Mouse (Mus musculus): ENCODE data around the gene Tusc2. TPM values are rescaled to one million over a fixed set of nuclear protein-coding genes. Genes with fewer than 3 reads are reported as not detected.

Gene Tusc2
- total and polyA plus RNA-seq, 2 experiments from 2014 or later = 37.0 to 51.2 TPM

- Histone ChIP-seq H3K4me2 (ENCODE audit: low read depth, low read length) (no peak overlapping the region), H3K4me3 (ENCODE audit: low read depth, low read length) (no peak overlapping the region), H3K36me3 (replicated peaks; ENCODE audit: control insufficient read depth, insufficient read depth, low read length) (peaks cover 6% of the 10 kb centered on the region; the same call in 1 of the 2 replicates), H3K27me3 (ENCODE audit: control insufficient read depth, insufficient read depth, low read length) (no peaks in the 10 kb centered on the region), H3K4me1 (ENCODE audit: control insufficient read depth, insufficient read depth) (peaks cover 17% of the 10 kb centered on the region), H3K9me3 (replicated peaks; ENCODE audit: control insufficient read depth, low read length) (no peaks in the 10 kb centered on the region), H3K9ac (replicated peaks; ENCODE audit: low read depth, low read length) (no peak overlapping the region), H3K27ac (ENCODE audit: low read depth) (no peak overlapping the region)
- no peak for ATAC-seq (ENCODE audit: insufficient read depth, low read depth)
- TF ChIP-seq EP300 (IDR thresholded peaks at IDR 0.05; ENCODE audit: low read depth) (no peak), CTCF (IDR thresholded peaks at IDR 0.05; ENCODE audit: low read depth) (no peak)
- WGBS = 74% methylated on average over 14 of the region's 14 CpGs
- DNase-seq (ENCODE audit: low spot score) = no peak
Measured at GRCm38 (mm10) chr9:107599842-107600241, 36.8 kb downstream of the Tusc2 start.

GRCm38 (mm10) chr9:107600745-107601144 lies 37.7 kb downstream of the Tusc2 start:
- WGBS = 80% methylated on average over 12 of the region's 12 CpGs
- TF ChIP-seq CTCF (IDR thresholded peaks at IDR 0.05; ENCODE audit: low read depth) = peak; percentile 6; the same call in 1 of the 2 replicates
- TF ChIP-seq EP300 (IDR thresholded peaks at IDR 0.05; ENCODE audit: low read depth) = no peak
- no peaks in the 10 kb centered on the region for H3K9me3 ChIP-seq (replicated peaks; ENCODE audit: control insufficient read depth, low read length)
- H3K4me3 ChIP-seq (ENCODE audit: low read depth, low read length) = no peak overlapping the region
- H3K27me3 ChIP-seq (ENCODE audit: control insufficient read depth, insufficient read depth, low read length) = no peaks in the 10 kb centered on the region
- H3K27ac ChIP-seq (ENCODE audit: low read depth) = no peak overlapping the region
- no peak overlapping the region for H3K4me2 ChIP-seq (ENCODE audit: low read depth, low read length)
- ATAC-seq (ENCODE audit: insufficient read depth, low read depth) (no peak), DNase-seq (ENCODE audit: low spot score) (no peak)
- H3K36me3 ChIP-seq (replicated peaks; ENCODE audit: control insufficient read depth, insufficient read depth, low read length) = peaks cover 6% of the 10 kb centered on the region; the same call in 1 of the 2 replicates
- H3K4me1 ChIP-seq (ENCODE audit: control insufficient read depth, insufficient read depth) = peaks cover 15% of the 10 kb centered on the region
- no peak overlapping the region for H3K9ac ChIP-seq (replicated peaks; ENCODE audit: low read depth, low read length)

- ATAC-seq (ENCODE audit: insufficient read depth, low read depth) (no peak), DNase-seq (ENCODE audit: low spot score) (no peak)
- Histone ChIP-seq H3K9ac (replicated peaks; ENCODE audit: low read depth, low read length) (no peak overlapping the region), H3K4me2 (ENCODE audit: low read depth, low read length) (no peak overlapping the region), H3K4me1 (ENCODE audit: control insufficient read depth, insufficient read depth) (peaks cover 12% of the 10 kb centered on the region), H3K36me3 (replicated peaks; ENCODE audit: control insufficient read depth, insufficient read depth, low read length) (peaks cover 6% of the 10 kb centered on the region; the same call in 1 of the 2 replicates), H3K27ac (ENCODE audit: low read depth) (no peak overlapping the region), H3K9me3 (replicated peaks; ENCODE audit: control insufficient read depth, low read length) (no peaks in the 10 kb centered on the region), H3K27me3 (ENCODE audit: control insufficient read depth, insufficient read depth, low read length) (no peaks in the 10 kb centered on the region), H3K4me3 (ENCODE audit: low read depth, low read length) (no peak overlapping the region)
- 79% methylated on average over 11 of the region's 11 CpGs for WGBS
- TF ChIP-seq CTCF (IDR thresholded peaks at IDR 0.05; ENCODE audit: low read depth) (no peak), EP300 (IDR thresholded peaks at IDR 0.05; ENCODE audit: low read depth) (no peak)
Measured at GRCm38 (mm10) chr9:107601275-107601674, 38.2 kb downstream of the Tusc2 start.

DNA sequence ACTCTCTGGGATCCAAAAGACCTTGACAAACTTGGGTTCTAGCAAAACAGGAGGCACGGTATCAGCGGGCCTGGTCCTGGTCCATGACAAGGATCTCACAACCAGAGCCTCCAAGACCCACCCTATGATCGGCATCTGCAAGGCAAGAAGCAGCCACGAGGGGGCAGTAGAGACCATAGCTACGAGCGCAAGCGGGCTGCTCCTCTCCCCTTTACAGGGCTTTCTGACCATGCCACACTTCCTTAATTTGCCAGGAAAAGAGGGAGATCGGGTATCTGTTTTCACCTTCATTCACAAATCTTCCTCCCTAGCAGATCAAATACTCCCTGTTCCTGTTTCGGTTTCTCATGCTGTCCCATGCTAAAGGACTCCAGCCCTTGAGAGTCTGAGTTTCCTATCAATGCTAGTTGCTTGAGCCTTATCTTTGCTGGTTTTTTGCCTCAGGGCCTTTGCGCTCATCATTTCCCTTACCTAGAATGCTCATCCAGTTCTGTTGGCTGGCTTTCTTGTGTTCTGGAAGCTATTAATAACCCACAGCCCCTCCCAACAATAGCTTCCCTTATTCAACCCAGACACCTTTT lies 39.1 kb downstream of the Tusc2 start:
- H3K4me3 ChIP-seq (ENCODE audit: low read depth, low read length) = no peak overlapping the region
- 4% methylated on average over 10 of the region's 10 CpGs for WGBS
- H3K4me2 ChIP-seq (ENCODE audit: low read depth, low read length) = peak overlapping the region; percentile 7; the same call in 1 of the 2 replicates
- H3K9me3 ChIP-seq (replicated peaks; ENCODE audit: control insufficient read depth, low read length) = no peaks in the 10 kb centered on the region
- ATAC-seq (ENCODE audit: insufficient read depth, low read depth) (peak; percentile 45), DNase-seq (ENCODE audit: low spot score) (peak; percentile 80)
- H3K9ac ChIP-seq (replicated peaks; ENCODE audit: low read depth, low read length) = no peak overlapping the region
- H3K36me3 ChIP-seq (replicated peaks; ENCODE audit: control insufficient read depth, insufficient read depth, low read length) = peaks cover 6% of the 10 kb centered on the region; the same call in 1 of the 2 replicates
- peak; percentile 50; the same call in 1 of the 2 replicates for TF ChIP-seq EP300 (IDR thresholded peaks at IDR 0.05; ENCODE audit: low read depth)
- TF ChIP-seq CTCF (IDR thresholded peaks at IDR 0.05; ENCODE audit: low read depth) = peak; percentile 99
- H3K27ac ChIP-seq (ENCODE audit: low read depth) = 0 out of 2 replicates have a peak overlapping the region, but pooled peaks have one; percentile 2
- peaks cover 14% of the 10 kb centered on the region for H3K4me1 ChIP-seq (ENCODE audit: control insufficient read depth, insufficient read depth)
- no peaks in the 10 kb centered on the region for H3K27me3 ChIP-seq (ENCODE audit: control insufficient read depth, insufficient read depth, low read length)

GRCm38 (mm10) chr9:107603251-107603650 lies 40.2 kb downstream of the Tusc2 start:
- no peak overlapping the region for H3K4me3 ChIP-seq (ENCODE audit: low read depth, low read length)
- WGBS = 78% methylated on average over 6 of the region's 6 CpGs
- DNase-seq (ENCODE audit: low spot score) = no peak
- no peak overlapping the region for H3K9ac ChIP-seq (replicated peaks; ENCODE audit: low read depth, low read length)
- no peak overlapping the region for H3K27ac ChIP-seq (ENCODE audit: low read depth)
- TF ChIP-seq CTCF (IDR thresholded peaks at IDR 0.05; ENCODE audit: low read depth) = no peak
- TF ChIP-seq EP300 (IDR thresholded peaks at IDR 0.05; ENCODE audit: low read depth) = no peak
- ATAC-seq (ENCODE audit: insufficient read depth, low read depth) = no peak
- no peaks in the 10 kb centered on the region for H3K27me3 ChIP-seq (ENCODE audit: control insufficient read depth, insufficient read depth, low read length)
- H3K4me2 ChIP-seq (ENCODE audit: low read depth, low read length) = no peak overlapping the region
- no peaks in the 10 kb centered on the region for H3K9me3 ChIP-seq (replicated peaks; ENCODE audit: control insufficient read depth, low read length)
- peaks cover 6% of the 10 kb centered on the region; the same call in 1 of the 2 replicates for H3K36me3 ChIP-seq (replicated peaks; ENCODE audit: control insufficient read depth, insufficient read depth, low read length)
- H3K4me1 ChIP-seq (ENCODE audit: control insufficient read depth, insufficient read depth) = peaks cover 16% of the 10 kb centered on the region
